Mouse (Mus musculus) E14TG2a.4 (cell line): ENCODE results near the gene Serinc3.

Experiments used
- H3K27me3 ChIP-seq: 2 replicates; pipeline ENCODE4 v1.6.1; 2014; ENCODE audit warnings: low read length, control low read depth; ENCODE audit not compliant: insufficient read depth
- H3K36me3 ChIP-seq: 2 replicates; pipeline ENCODE4 v1.6.1; 2014; ENCODE audit warnings: low read length, control low read depth; ENCODE audit not compliant: insufficient read depth
- H3K4me1 ChIP-seq: replicated peaks from 2 replicates; pipeline ENCODE4 v1.6.1; 2014; ENCODE audit warnings: low read depth, low read length, control low read depth
- H3K4me3 ChIP-seq: replicated peaks from 2 replicates; pipeline ENCODE4 v1.5.1; 2014; ENCODE audit warnings: mild to moderate bottlenecking, low read length
- H3K9me3 ChIP-seq: 2 replicates; pipeline ENCODE4 v1.6.1; 2014; ENCODE audit warnings: low read length, control low read depth
- CTCF ChIP-seq: conservative IDR thresholded peaks from 2 replicates; pipeline ENCODE4 v1.5.1; 2014; ENCODE audit warnings: low read length
- NANOG ChIP-seq: IDR thresholded peaks from 2 replicates; pipeline ENCODE4 v1.6.1; 2014; ENCODE audit warnings: borderline replicate concordance, low read length, mixed read lengths
- POU5F1 ChIP-seq: IDR thresholded peaks from 2 replicates; pipeline ENCODE4 v1.6.1; 2014; ENCODE audit warnings: low read length, borderline replicate concordance

The Serinc3 gene

GRCm38 (mm10) chr2:163586384-163587261 lies 58.3 kb downstream of the Serinc3 start:
- Histone ChIP-seq H3K9me3 (no peaks in the 10 kb centered on the region), H3K4me3 (no peak overlapping the region), H3K27me3 (peaks cover 7% of the 10 kb centered on the region; the same call in 1 of the 2 replicates), H3K4me1 (peaks cover 10% of the 10 kb centered on the region), H3K36me3 (no peaks in the 10 kb centered on the region)
- TF ChIP-seq POU5F1: no peak
- peak; percentile 93 for TF ChIP-seq CTCF

- no peak overlapping the region for H3K4me3 ChIP-seq
- peaks cover 7% of the 10 kb centered on the region; the same call in 1 of the 2 replicates for H3K27me3 ChIP-seq
- no peak for TF ChIP-seq CTCF
- no peak for TF ChIP-seq NANOG
- TF ChIP-seq POU5F1: no peak
- H3K36me3 ChIP-seq: no peaks in the 10 kb centered on the region
- no peaks in the 10 kb centered on the region for H3K9me3 ChIP-seq
- H3K4me1 ChIP-seq: peaks cover 6% of the 10 kb centered on the region
Measured at GRCm38 (mm10) chr2:163584088-163584426, 60.9 kb downstream of the Serinc3 start.

DNA sequence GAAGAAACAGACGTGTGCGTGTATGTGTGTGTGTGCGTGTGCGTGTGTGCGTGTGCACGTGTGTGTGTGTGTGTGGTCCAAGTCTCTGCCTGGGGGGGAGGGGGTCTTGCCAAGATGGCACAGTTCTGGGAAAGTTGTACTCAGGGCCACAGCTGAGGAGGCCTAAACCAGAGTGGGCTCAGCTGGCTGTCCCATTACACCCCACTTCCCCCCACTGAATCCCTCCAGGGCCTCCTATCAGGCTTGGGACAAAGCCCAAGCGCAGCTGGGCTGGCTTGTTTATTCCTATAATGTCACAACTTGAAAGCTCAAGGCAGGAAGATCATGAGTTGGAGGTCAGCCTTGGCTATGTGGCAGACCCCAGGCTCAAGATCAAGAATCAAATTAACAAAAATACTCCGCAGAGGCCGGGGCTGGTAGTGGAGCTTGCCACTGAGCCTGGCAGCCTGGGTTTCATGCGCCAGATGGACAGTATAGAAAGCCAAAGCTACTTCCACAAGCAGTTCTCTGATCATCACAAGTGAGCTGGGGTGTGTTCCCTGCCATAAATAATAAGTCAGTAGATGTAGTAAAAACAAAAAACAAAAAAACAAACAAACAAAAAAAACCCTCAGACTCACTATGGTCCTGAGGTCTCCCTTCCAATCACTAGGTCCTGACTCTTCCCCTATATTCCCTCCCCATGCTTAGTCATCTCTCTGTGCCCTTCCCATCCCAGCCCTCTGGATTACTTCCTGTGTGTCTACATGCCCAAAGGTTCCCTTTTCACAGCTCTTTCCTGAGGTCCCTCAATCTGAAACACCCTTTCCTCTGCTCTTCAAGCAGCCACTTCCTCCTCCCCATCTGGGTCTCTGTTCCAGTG lies 61.5 kb downstream of the Serinc3 start:
- peaks cover 4% of the 10 kb centered on the region; the same call in 1 of the 2 replicates for H3K27me3 ChIP-seq
- TF ChIP-seq POU5F1 (no peak), NANOG (no peak), CTCF (no peak)
- peaks cover 6% of the 10 kb centered on the region for H3K4me1 ChIP-seq
- no peaks in the 10 kb centered on the region for H3K9me3 ChIP-seq
- no peak overlapping the region for H3K4me3 ChIP-seq
- H3K36me3 ChIP-seq: no peaks in the 10 kb centered on the region

- H3K4me1 ChIP-seq: peaks cover 3% of the 10 kb centered on the region; the same call in 1 of the 2 replicates
- no peaks in the 10 kb centered on the region for H3K36me3 ChIP-seq
- no peak overlapping the region for H3K4me3 ChIP-seq
- no peak for TF ChIP-seq CTCF
- TF ChIP-seq NANOG: no peak
- no peak for TF ChIP-seq POU5F1
- H3K9me3 ChIP-seq: no peaks in the 10 kb centered on the region
- peaks cover 10% of the 10 kb centered on the region for H3K27me3 ChIP-seq
Measured at GRCm38 (mm10) chr2:163580069-163580945, 64.6 kb downstream of the Serinc3 start.

- Histone ChIP-seq H3K27me3 (peaks cover 20% of the 10 kb centered on the region), H3K4me1 (no peaks in the 10 kb centered on the region), H3K36me3 (no peaks in the 10 kb centered on the region), H3K9me3 (no peaks in the 10 kb centered on the region), H3K4me3 (no peak overlapping the region)
- TF ChIP-seq POU5F1: no peak
- no peak for TF ChIP-seq CTCF
- TF ChIP-seq NANOG: no peak
Measured at GRCm38 (mm10) chr2:163577986-163578385, 66.9 kb downstream of the Serinc3 start.

GRCm38 (mm10) chr2:163575248-163575647 lies 69.7 kb downstream of the Serinc3 start:
- no peak for TF ChIP-seq POU5F1
- no peak for TF ChIP-seq CTCF
- no peak for TF ChIP-seq NANOG

GRCm38 (mm10) chr2:163574321-163574720 lies 70.6 kb downstream of the Serinc3 start:
- no peaks in the 10 kb centered on the region for H3K4me1 ChIP-seq
- H3K4me3 ChIP-seq: no peak overlapping the region
- H3K9me3 ChIP-seq: no peaks in the 10 kb centered on the region
- H3K27me3 ChIP-seq: peaks cover 29% of the 10 kb centered on the region
- H3K36me3 ChIP-seq: no peaks in the 10 kb centered on the region
- TF ChIP-seq CTCF: no peak
- TF ChIP-seq POU5F1: no peak
- no peak for TF ChIP-seq NANOG

More at GRCm38 (mm10) chr2:163575248-163575647, 69.7 kb downstream of the Serinc3 start:
- Histone ChIP-seq H3K9me3 (no peaks in the 10 kb centered on the region), H3K4me3 (no peak overlapping the region), H3K36me3 (no peaks in the 10 kb centered on the region), H3K4me1 (no peaks in the 10 kb centered on the region), H3K27me3 (peaks cover 25% of the 10 kb centered on the region)
